Mouse (Mus musculus) heart, adult 2 months (tissue): Measurements from ENCODE around the gene Olfr205.

Source experiments
- CTCF ChIP-seq: fragments of 200-600 bp; IDR thresholded peaks from 2 replicates; pipeline ENCODE4 v1.8.1; 2022; ENCODE audit warnings: antibody characterized with exemption, mild to moderate bottlenecking, moderate library complexity
- EP300 ChIP-seq: fragments of 200-500 bp; IDR thresholded peaks from 2 replicates; pipeline ENCODE4 v1.6.1; 2011; ENCODE audit warnings: low read depth, low read length, control low read depth; ENCODE audit not compliant: insufficient read depth

- TF ChIP-seq CTCF, result no peak
- TF ChIP-seq EP300, result no peak
Measured at GRCm38 (mm10) chr16:59363893-59364292, 33.0 kb upstream of the Olfr205 start, which contains the start of gene Olfr209.
